Mouse (Mus musculus): ENCODE measurements around the gene Spag8.

GRCm38 (mm10) chr4:43652726-43653125 lies 668 bp downstream of the Spag8 start:
- no peak for TF ChIP-seq CTCF (IDR thresholded peaks at IDR 0.05; ENCODE audit: control insufficient read depth, insufficient read depth, insufficient replicate concordance, low read depth, low read length)
- no peak for TF ChIP-seq POLR2A (IDR thresholded peaks at IDR 0.05; ENCODE audit: control insufficient read depth, low read depth, low read length)

All from testis, adult 2 months (tissue).